Mouse (Mus musculus) stomach, postnatal 0 days (tissue): ENCODE results near the gene Acot4.

ENCODE experiments used
- CTCF ChIP-seq: IDR thresholded peaks from 2 replicates; pipeline ENCODE4 v1.5.1; 2016; ENCODE audit warnings: antibody characterized with exemption, low read depth, mild to moderate bottlenecking, moderate library complexity
- EP300 ChIP-seq: optimal IDR thresholded peaks from 2 replicates; pipeline ENCODE3; 2016; ENCODE audit warnings: antibody characterized with exemption

DNA sequence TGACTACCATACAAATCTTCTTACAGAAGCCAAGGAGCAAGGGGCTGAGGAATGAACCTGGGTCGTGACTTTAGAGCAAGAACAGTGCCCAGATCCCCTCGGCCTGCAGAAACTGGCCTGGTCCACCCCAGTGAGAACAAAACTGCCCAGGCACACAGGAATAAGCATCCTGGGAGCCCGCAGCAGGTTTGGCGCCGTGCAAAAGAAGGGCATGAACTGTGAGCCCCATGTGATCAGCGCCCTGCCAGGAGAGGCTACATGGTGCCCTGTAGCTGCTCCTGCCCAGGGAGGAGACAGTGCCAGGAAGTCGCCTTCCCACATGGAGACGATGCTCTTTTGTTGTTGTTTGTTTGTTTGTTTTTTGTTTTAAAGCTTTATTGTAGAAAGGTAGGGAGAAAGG lies 26.4 kb downstream of the Acot4 start:
- TF ChIP-seq CTCF (no peak), EP300 (no peak)
